ENCODE assay signal across 17 mouse cellular contexts in the genomic region with DNA sequence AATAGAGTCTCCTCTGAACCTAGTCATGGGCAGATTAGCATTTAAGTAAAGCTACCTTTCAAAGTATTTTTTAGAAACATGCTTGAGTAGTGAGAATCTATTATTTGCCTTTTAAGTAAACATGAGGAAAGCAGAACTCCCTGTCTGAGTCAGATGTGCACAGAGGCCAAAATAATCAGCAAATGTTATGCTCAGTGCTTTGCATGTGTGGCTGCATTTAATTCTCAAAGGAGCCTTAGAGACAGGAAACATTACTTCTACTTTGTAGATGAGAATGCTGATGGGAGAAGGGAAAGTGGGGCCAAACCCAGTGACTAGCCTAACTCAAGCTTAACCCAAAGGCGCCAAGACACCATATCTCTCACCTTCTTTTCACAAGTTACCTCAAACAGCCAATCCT.
"Had no signal": no experiment of that assay in that cellular context is flagged by ENCODE, and none has a peak within 500 bp of the region (broad histone marks: within the 10 kb centered on the region; RNA-seq: fewer than 3 reads in every experiment).

No protein-coding gene starts in this region.

- H3K4me3 ChIP-seq: neural tube, embryonic 12.5 days; neural tube, embryonic 13.5 days; neural tube, embryonic 15.5 days; stomach, embryonic 15.5 days had no signal

- H3K36me3 ChIP-seq: neural tube, embryonic 12.5 days; neural tube, embryonic 13.5 days; neural tube, embryonic 15.5 days; stomach, embryonic 15.5 days had no signal

- H3K4me2 ChIP-seq: neural tube, embryonic 12.5 days; neural tube, embryonic 13.5 days; neural tube, embryonic 15.5 days; stomach, embryonic 15.5 days had no signal

- H3K9ac ChIP-seq: neural tube, embryonic 12.5 days; neural tube, embryonic 13.5 days; neural tube, embryonic 15.5 days; stomach, embryonic 15.5 days had no signal

- H3K27me3 ChIP-seq: neural tube, embryonic 12.5 days; neural tube, embryonic 13.5 days; neural tube, embryonic 15.5 days; stomach, embryonic 15.5 days had no signal

- H3K9me3 ChIP-seq: neural tube, embryonic 12.5 days; neural tube, embryonic 13.5 days; neural tube, embryonic 15.5 days; stomach, embryonic 15.5 days had no signal

- H3K4me1 ChIP-seq: neural tube, embryonic 12.5 days; neural tube, embryonic 13.5 days; neural tube, embryonic 15.5 days; stomach, embryonic 15.5 days had no signal

- DNase-seq: retina, postnatal 1 day; right cerebral cortex, adult 18-20 months; right cerebral cortex, postnatal 14 days; right cerebral cortex, postnatal 25 days; right cerebral cortex, postnatal 4 days; spleen, adult 18-20 months; thymus, adult 18-20 months; thymus, adult 2 months; thymus, postnatal 14 days; thymus, postnatal 25 days; thymus, postnatal 36 days; thymus, postnatal 4 days had no signal

- H3K27ac ChIP-seq: neural tube, embryonic 12.5 days; neural tube, embryonic 13.5 days; neural tube, embryonic 15.5 days; stomach, embryonic 15.5 days; stomach, postnatal 0 days had no signal
